Mouse (Mus musculus): Measurements from ENCODE around the gene Olfr806. TPM values are rescaled to one million over a fixed set of nuclear protein-coding genes. Genes with fewer than 3 reads are reported as not detected.

The Olfr806 gene
- polyA plus RNA-seq (2016; fragmentation: Nextera tagmentation; extraction: Ambion mirVana): not detected in 2 replicates

DNA sequence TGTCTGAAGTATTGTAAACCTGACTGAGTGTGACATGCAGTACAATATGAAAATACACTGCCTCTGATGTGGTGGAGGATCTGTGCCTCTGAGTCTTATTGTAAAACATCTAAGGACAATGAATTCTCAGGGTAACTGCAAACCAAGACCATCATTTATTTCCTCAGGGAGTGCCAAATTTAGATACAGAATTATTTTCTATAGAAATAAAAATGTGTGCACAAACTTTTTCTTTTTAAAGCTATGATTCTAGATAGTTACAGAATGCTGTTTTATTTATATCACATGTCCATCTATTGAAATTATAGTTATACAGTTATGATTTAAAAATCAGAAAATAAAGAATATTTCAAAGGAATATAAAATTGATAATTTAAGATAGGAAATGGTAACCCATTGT, at the start of gene Olfr806:
Olfr806 (minus strand) TSS at position 101 of the 400 bp plus-strand sequence.
- Histone ChIP-seq H3K4me1 (replicated peaks) (no peaks in the 10 kb centered on the region), H3K27ac (no peak within 1 kb of the TSS), H3K9me3 (no peaks in the 10 kb centered on the region), H3K36me3 (no peaks in the 10 kb centered on the region), H3K27me3 (no peaks in the 10 kb centered on the region), H3K4me2 (no peak within 1 kb of the TSS), H3K9ac (replicated peaks) (no peak within 1 kb of the TSS), H3K4me3 (replicated peaks) (no peak within 1 kb of the TSS)
- no peak for ATAC-seq (ENCODE audit: insufficient number of reproducible peaks, insufficient read depth, low FRiP score, low TSS enrichment, low read depth)

DNA sequence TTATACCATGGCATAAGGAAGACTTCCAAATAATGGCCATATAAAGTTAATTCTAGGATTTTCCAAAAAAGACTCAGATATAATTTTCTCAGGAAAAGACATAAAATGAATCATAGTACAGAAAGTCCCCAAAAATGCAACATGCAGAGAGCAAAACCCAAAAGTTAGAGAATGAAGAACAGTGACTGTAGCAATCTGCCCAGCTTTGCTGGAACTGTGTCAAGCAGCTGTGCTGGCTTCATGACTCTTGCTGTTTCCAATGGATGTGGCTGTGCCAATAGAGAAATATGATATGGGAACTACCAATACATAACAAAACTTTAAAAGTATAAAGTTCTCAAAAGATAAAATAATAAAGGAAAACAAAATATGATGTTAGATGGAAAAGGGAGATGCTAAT, 36.4 kb upstream of the Olfr806 start:
- H3K27ac ChIP-seq: no peak overlapping the region
- no peaks in the 10 kb centered on the region for H3K27me3 ChIP-seq
- ATAC-seq (ENCODE audit: insufficient number of reproducible peaks, insufficient read depth, low FRiP score, low TSS enrichment, low read depth): no peak
- no peaks in the 10 kb centered on the region for H3K9me3 ChIP-seq
- no peaks in the 10 kb centered on the region for H3K4me1 ChIP-seq (replicated peaks)
- H3K4me3 ChIP-seq (replicated peaks): no peak overlapping the region
- no peaks in the 10 kb centered on the region for H3K36me3 ChIP-seq
- no peak overlapping the region for H3K4me2 ChIP-seq
- H3K9ac ChIP-seq (replicated peaks): no peak overlapping the region

DNA sequence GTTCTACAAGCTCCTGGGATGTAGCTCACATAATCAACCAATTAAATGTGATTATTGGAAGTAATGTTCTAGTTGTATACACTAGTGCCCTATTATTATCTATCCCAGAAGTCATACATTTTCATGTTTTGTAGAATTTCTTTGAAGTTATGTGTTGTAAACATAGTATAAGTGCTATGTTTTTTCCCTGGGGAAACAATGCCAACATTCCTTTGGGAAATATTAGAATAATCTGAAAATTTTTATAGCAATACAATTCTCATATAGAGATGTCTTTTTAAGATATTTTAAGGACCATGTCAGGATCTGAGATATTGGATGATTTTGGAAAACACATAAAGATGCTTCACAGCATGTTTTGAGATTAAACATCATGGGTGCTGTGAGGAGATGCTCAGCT, 32.6 kb upstream of the Olfr806 start, which contains the start of gene Olfr809:
Olfr809 (plus strand) TSS at position 301 of the 400 bp plus-strand sequence.
- no peak for ATAC-seq (ENCODE audit: insufficient number of reproducible peaks, insufficient read depth, low FRiP score, low TSS enrichment, low read depth)
- no peaks in the 10 kb centered on the region for H3K36me3 ChIP-seq
- H3K4me3 ChIP-seq (replicated peaks): no peak within 1 kb of the TSS
- no peak within 1 kb of the TSS for H3K4me2 ChIP-seq
- no peaks in the 10 kb centered on the region for H3K9me3 ChIP-seq
- no peak within 1 kb of the TSS for H3K9ac ChIP-seq (replicated peaks)
- no peak within 1 kb of the TSS for H3K27ac ChIP-seq
- no peaks in the 10 kb centered on the region for H3K4me1 ChIP-seq (replicated peaks)
- H3K27me3 ChIP-seq: no peaks in the 10 kb centered on the region

DNA sequence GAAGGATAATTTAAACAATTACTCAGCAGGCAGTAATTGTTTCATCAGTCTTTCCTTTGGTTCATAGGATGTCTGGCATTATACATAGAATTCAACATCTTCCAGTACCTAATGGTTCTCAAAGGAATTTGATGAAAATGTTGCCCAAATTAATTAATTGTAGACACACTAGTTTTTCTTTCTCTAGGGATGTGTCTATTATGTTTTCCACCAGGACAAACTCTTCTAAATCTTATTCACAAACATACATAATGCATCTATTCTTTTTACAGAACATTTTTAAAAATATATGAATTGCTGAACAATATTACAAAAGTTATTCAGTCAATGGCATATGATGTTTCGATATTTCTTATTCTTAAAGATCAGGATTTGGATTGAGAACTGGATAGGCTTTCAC, 23.5 kb upstream of the Olfr806 start, which contains the start of gene Olfr808:
Olfr808 (plus strand) TSS at position 301 of the 400 bp plus-strand sequence.
- no peaks in the 10 kb centered on the region for H3K9me3 ChIP-seq
- H3K4me3 ChIP-seq (replicated peaks): no peak within 1 kb of the TSS
- H3K27me3 ChIP-seq: no peaks in the 10 kb centered on the region
- H3K4me2 ChIP-seq: no peak within 1 kb of the TSS
- no peak within 1 kb of the TSS for H3K9ac ChIP-seq (replicated peaks)
- WGBS: 81% methylated on average over 1 of the region's 1 CpGs
- H3K27ac ChIP-seq: no peak within 1 kb of the TSS
- no peaks in the 10 kb centered on the region for H3K36me3 ChIP-seq
- no peak for ATAC-seq (ENCODE audit: insufficient number of reproducible peaks, insufficient read depth, low FRiP score, low TSS enrichment, low read depth)
- H3K4me1 ChIP-seq (replicated peaks): no peaks in the 10 kb centered on the region

DNA sequence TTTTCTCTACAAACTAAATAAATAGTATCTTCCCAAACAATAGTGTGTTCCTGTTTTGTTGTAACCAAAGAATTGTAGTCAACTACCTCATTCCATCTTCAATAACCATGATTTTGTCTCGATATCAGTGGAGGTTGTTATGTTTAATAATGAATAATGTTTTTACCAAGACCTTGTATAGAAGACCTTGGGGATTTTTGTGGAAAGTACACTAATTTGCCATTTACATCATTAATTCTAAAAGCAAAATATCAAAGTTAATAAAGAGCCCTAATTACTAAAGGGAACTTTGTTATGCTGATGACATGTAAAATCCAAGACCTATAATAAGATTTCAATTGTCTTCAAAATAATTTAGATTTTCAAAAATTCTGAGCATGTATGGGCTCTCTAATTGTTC, 16.0 kb upstream of the Olfr806 start, which contains the start of gene Olfr807:
Olfr807 (minus strand) TSS at position 101 of the 400 bp plus-strand sequence.
- whole genome bisulfite sequencing: 82% methylated on average over 1 of the region's 1 CpGs
- Histone ChIP-seq H3K27ac (no peak within 1 kb of the TSS), H3K4me2 (no peak within 1 kb of the TSS), H3K9me3 (no peaks in the 10 kb centered on the region), H3K9ac (replicated peaks) (no peak within 1 kb of the TSS), H3K27me3 (no peaks in the 10 kb centered on the region), H3K4me3 (replicated peaks) (no peak within 1 kb of the TSS), H3K36me3 (no peaks in the 10 kb centered on the region), H3K4me1 (replicated peaks) (no peaks in the 10 kb centered on the region)
- ATAC-seq (ENCODE audit: insufficient number of reproducible peaks, insufficient read depth, low FRiP score, low TSS enrichment, low read depth): no peak

DNA sequence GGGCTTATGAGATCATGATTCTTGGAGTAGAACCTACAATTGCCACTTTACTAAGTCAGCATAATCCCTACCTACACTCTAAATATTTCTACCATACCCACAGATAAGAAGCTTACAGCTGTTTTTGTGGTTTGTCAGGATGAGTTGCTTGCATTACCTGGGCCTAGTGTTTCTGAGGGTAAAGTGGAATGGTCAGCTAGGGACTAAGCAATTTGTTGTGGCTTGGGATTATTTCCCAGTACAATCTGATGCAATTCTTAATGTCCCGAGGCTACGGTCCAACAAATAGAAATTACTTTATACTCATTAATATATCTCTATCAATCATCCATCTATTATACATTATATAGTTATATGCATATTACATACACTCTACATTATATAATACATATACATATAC, 12.4 kb downstream of the Olfr806 start, which contains the start of gene Olfr805:
Olfr805 (minus strand) TSS at position 101 of the 400 bp plus-strand sequence.
- Histone ChIP-seq H3K36me3 (no peaks in the 10 kb centered on the region), H3K4me2 (no peak within 1 kb of the TSS), H3K9me3 (no peaks in the 10 kb centered on the region), H3K27ac (no peak within 1 kb of the TSS), H3K9ac (replicated peaks) (no peak within 1 kb of the TSS), H3K4me3 (replicated peaks) (no peak within 1 kb of the TSS), H3K27me3 (no peaks in the 10 kb centered on the region), H3K4me1 (replicated peaks) (no peaks in the 10 kb centered on the region)
- 98% methylated on average over 2 of the region's 2 CpGs for WGBS
- no peak for ATAC-seq (ENCODE audit: insufficient number of reproducible peaks, insufficient read depth, low FRiP score, low TSS enrichment, low read depth)

DNA sequence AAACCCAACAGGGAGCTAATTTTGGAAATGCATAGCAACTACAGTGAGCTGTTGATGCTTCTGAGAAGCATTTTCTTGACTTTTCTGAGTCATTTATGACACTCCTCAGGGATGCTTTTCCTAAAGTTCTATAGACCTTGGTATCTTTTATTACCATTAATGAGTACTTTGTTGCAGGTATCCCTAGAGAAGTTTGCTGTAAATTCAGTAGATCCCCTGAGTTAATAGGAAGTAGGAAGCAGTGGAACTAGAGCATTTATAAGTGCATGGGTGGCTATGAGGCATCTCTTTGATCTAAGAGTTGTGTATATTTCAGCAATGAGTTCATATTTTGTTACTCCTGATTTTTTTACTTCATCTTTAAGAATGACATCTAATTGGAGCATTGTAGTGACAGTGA, 38.8 kb downstream of the Olfr806 start, which contains the start of gene Olfr804:
Olfr804 (plus strand) TSS at position 301 of the 400 bp plus-strand sequence.
- no peak within 1 kb of the TSS for H3K4me3 ChIP-seq (replicated peaks)
- H3K27ac ChIP-seq: no peak within 1 kb of the TSS
- no peak for ATAC-seq (ENCODE audit: insufficient number of reproducible peaks, insufficient read depth, low FRiP score, low TSS enrichment, low read depth)
- H3K9ac ChIP-seq (replicated peaks): no peak within 1 kb of the TSS
- H3K4me1 ChIP-seq (replicated peaks): no peaks in the 10 kb centered on the region
- H3K4me2 ChIP-seq: no peak within 1 kb of the TSS
- H3K9me3 ChIP-seq: no peaks in the 10 kb centered on the region
- H3K27me3 ChIP-seq: no peaks in the 10 kb centered on the region
- no peaks in the 10 kb centered on the region for H3K36me3 ChIP-seq

DNA sequence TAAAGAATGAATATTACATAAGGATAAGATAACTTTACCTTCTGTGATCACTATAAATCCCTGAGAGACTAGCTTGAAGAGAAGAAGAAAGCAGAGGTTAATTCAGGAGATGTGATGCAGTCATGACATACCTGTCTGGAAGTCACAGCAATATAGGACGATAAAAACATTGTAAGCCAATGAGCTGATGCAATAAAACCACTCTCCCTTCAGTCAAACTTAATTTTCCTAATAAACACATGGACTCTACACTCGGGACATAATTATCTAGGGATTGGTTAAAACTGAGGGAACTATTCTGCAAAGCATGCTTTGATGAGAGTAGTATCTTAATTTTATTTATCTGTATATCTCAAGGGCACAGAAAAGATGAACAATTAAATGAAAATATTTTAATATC, 47.5 kb downstream of the Olfr806 start, which contains the start of gene Olfr803:
Olfr803 (minus strand) TSS at position 101 of the 400 bp plus-strand sequence.
- H3K9me3 ChIP-seq: no peaks in the 10 kb centered on the region
- H3K4me1 ChIP-seq (replicated peaks): no peaks in the 10 kb centered on the region
- H3K4me3 ChIP-seq (replicated peaks): no peak within 1 kb of the TSS
- no peak within 1 kb of the TSS for H3K27ac ChIP-seq
- no peak for ATAC-seq (ENCODE audit: insufficient number of reproducible peaks, insufficient read depth, low FRiP score, low TSS enrichment, low read depth)
- H3K4me2 ChIP-seq: no peak within 1 kb of the TSS
- no peaks in the 10 kb centered on the region for H3K36me3 ChIP-seq
- 77% methylated on average over 2 of the region's 2 CpGs for WGBS
- H3K27me3 ChIP-seq: no peaks in the 10 kb centered on the region
- no peak within 1 kb of the TSS for H3K9ac ChIP-seq (replicated peaks)

DNA sequence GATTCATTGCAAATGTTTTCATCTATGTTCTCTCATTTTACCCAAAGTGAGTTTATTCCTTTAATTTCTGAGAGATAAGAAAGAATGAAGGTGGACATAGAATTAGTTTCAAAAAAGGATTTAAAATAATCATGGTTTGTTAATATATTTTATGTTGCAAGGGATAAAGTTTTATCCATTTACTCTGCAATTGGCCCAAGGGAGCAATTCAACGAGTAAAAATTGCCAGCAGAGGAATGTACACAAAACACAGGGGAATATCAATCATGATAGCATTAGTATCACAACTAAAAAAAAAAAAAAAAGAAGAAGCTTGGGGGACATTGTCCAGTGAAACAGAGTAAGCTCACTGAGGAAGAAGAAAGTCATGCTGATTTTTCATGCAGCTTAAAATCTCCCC, 53.7 kb downstream of the Olfr806 start, which contains the start of gene Olfr802:
Olfr802 (minus strand) TSS at position 101 of the 400 bp plus-strand sequence.
- ATAC-seq (ENCODE audit: insufficient number of reproducible peaks, insufficient read depth, low FRiP score, low TSS enrichment, low read depth): no peak
- 65% methylated on average over 1 of the region's 1 CpGs for WGBS
- H3K4me3 ChIP-seq (replicated peaks): no peak within 1 kb of the TSS
- no peaks in the 10 kb centered on the region for H3K4me1 ChIP-seq (replicated peaks)
- no peak within 1 kb of the TSS for H3K27ac ChIP-seq
- no peaks in the 10 kb centered on the region for H3K9me3 ChIP-seq
- no peak within 1 kb of the TSS for H3K4me2 ChIP-seq
- no peak within 1 kb of the TSS for H3K9ac ChIP-seq (replicated peaks)
- H3K27me3 ChIP-seq: no peaks in the 10 kb centered on the region
- no peaks in the 10 kb centered on the region for H3K36me3 ChIP-seq

Small RNA genes lying within 50 kb of the gene (microRNA-seq; reads per million reads assigned to microRNA genes)
- not detected for gene Gm24485

Other genes with a start within 250 kb of the Olfr806 start
- not detected in 2 replicates for gene Olfr790, start 243.4 kb downstream of the Olfr806 start, polyA plus RNA-seq (2016; fragmentation: Nextera tagmentation; extraction: Ambion mirVana)
- not detected in 2 replicates for gene Olfr791, start 220.1 kb downstream of the Olfr806 start, polyA plus RNA-seq (2016; fragmentation: Nextera tagmentation; extraction: Ambion mirVana)
- not detected in 2 replicates for gene Olfr792, start 202.8 kb downstream of the Olfr806 start, polyA plus RNA-seq (2016; fragmentation: Nextera tagmentation; extraction: Ambion mirVana)
- not detected in 2 replicates for gene Olfr794, start 174.3 kb downstream of the Olfr806 start, polyA plus RNA-seq (2016; fragmentation: Nextera tagmentation; extraction: Ambion mirVana)
- gene Olfr796, start 129.4 kb downstream of the Olfr806 start, polyA plus RNA-seq (2016; fragmentation: Nextera tagmentation; extraction: Ambion mirVana): not detected in 2 replicates
- gene Olfr798, start 114.0 kb downstream of the Olfr806 start, polyA plus RNA-seq (2016; fragmentation: Nextera tagmentation; extraction: Ambion mirVana): not detected in 2 replicates
- not detected in 2 replicates for gene Olfr799, start 104.4 kb downstream of the Olfr806 start, polyA plus RNA-seq (2016; fragmentation: Nextera tagmentation; extraction: Ambion mirVana)
- not detected in 2 replicates for gene Olfr800, start 84.2 kb downstream of the Olfr806 start, polyA plus RNA-seq (2016; fragmentation: Nextera tagmentation; extraction: Ambion mirVana)
- not detected in 2 replicates for gene Olfr801, start 68.1 kb downstream of the Olfr806 start, polyA plus RNA-seq (2016; fragmentation: Nextera tagmentation; extraction: Ambion mirVana)
- gene Olfr802, start 53.8 kb downstream of the Olfr806 start, polyA plus RNA-seq (2016; fragmentation: Nextera tagmentation; extraction: Ambion mirVana): not detected in 2 replicates
- gene Olfr803, start 47.6 kb downstream of the Olfr806 start, polyA plus RNA-seq (2016; fragmentation: Nextera tagmentation; extraction: Ambion mirVana): not detected in 2 replicates
- not detected in 2 replicates for gene Olfr804, start 38.7 kb downstream of the Olfr806 start, polyA plus RNA-seq (2016; fragmentation: Nextera tagmentation; extraction: Ambion mirVana)
- gene Olfr805, start 12.5 kb downstream of the Olfr806 start, polyA plus RNA-seq (2016; fragmentation: Nextera tagmentation; extraction: Ambion mirVana): not detected in 2 replicates
- gene Olfr807, start 15.9 kb upstream of the Olfr806 start, polyA plus RNA-seq (2016; fragmentation: Nextera tagmentation; extraction: Ambion mirVana): not detected in 2 replicates
- gene Olfr808, start 23.6 kb upstream of the Olfr806 start, polyA plus RNA-seq (2016; fragmentation: Nextera tagmentation; extraction: Ambion mirVana): not detected in 2 replicates
- gene Olfr809, start 32.7 kb upstream of the Olfr806 start, polyA plus RNA-seq (2016; fragmentation: Nextera tagmentation; extraction: Ambion mirVana): not detected in 2 replicates
- not detected in 2 replicates for gene Olfr810, start 53.0 kb upstream of the Olfr806 start, polyA plus RNA-seq (2016; fragmentation: Nextera tagmentation; extraction: Ambion mirVana)
- gene Olfr811, start 62.5 kb upstream of the Olfr806 start, polyA plus RNA-seq (2016; fragmentation: Nextera tagmentation; extraction: Ambion mirVana): not detected in 2 replicates
- not detected in 2 replicates for gene Olfr812, start 104.2 kb upstream of the Olfr806 start, polyA plus RNA-seq (2016; fragmentation: Nextera tagmentation; extraction: Ambion mirVana)
- not detected in 2 replicates for gene Olfr813, start 113.4 kb upstream of the Olfr806 start, polyA plus RNA-seq (2016; fragmentation: Nextera tagmentation; extraction: Ambion mirVana)
- gene Olfr814, start 137.9 kb upstream of the Olfr806 start, polyA plus RNA-seq (2016; fragmentation: Nextera tagmentation; extraction: Ambion mirVana): not detected in 2 replicates
- not detected in 2 replicates for gene Olfr815, start 163.9 kb upstream of the Olfr806 start, polyA plus RNA-seq (2016; fragmentation: Nextera tagmentation; extraction: Ambion mirVana)
- gene Olfr816, start 173.7 kb upstream of the Olfr806 start, polyA plus RNA-seq (2016; fragmentation: Nextera tagmentation; extraction: Ambion mirVana): not detected in 2 replicates
- not detected in 2 replicates for gene Olfr818, start 207.2 kb upstream of the Olfr806 start, polyA plus RNA-seq (2016; fragmentation: Nextera tagmentation; extraction: Ambion mirVana)
- gene Olfr819, start 225.3 kb upstream of the Olfr806 start, polyA plus RNA-seq (2016; fragmentation: Nextera tagmentation; extraction: Ambion mirVana): not detected in 2 replicates
- gene Olfr247, start 234.2 kb upstream of the Olfr806 start, polyA plus RNA-seq (2016; fragmentation: Nextera tagmentation; extraction: Ambion mirVana): not detected in 2 replicates
- gene Gm10310, start 243.1 kb upstream of the Olfr806 start, polyA plus RNA-seq (2016; fragmentation: Nextera tagmentation; extraction: Ambion mirVana): not detected in 2 replicates